Mouse (Mus musculus): ENCODE data around the gene App. TPM values are rescaled to one million over a fixed set of nuclear protein-coding genes. Genes with fewer than 3 reads are reported as not detected.

Gene App
- polyA plus RNA-seq, 1 experiment from 2014 or later, result 158 TPM

- no peak for ATAC-seq
- no peaks in the 10 kb centered on the region for H3K9me3 ChIP-seq (replicated peaks; ENCODE audit: control insufficient read depth, low read length)
These were observed 27.8 kb downstream of the App start for GRCm38 (mm10) chr16:85145771-85146178.

GRCm38 (mm10) chr16:85145369-85145768 is 28.2 kb downstream of the App start:
- DNase-seq (ENCODE audit: low spot score), result no peak
- H3K27ac ChIP-seq (ENCODE audit: low read depth, low read length), result no peak overlapping the region
- H3K9ac ChIP-seq (ENCODE audit: low read length), result no peak overlapping the region
- peaks cover 6% of the 10 kb centered on the region for H3K36me3 ChIP-seq (ENCODE audit: control insufficient read depth, insufficient read depth, low read length)
- WGBS, result 56% methylated on average over 11 of the region's 11 CpGs
- no peak for ATAC-seq
- peaks cover 5% of the 10 kb centered on the region for H3K4me1 ChIP-seq (ENCODE audit: control insufficient read depth, insufficient read depth, low read length)
- no peaks in the 10 kb centered on the region for H3K9me3 ChIP-seq (replicated peaks; ENCODE audit: control insufficient read depth, low read length)
- no peak overlapping the region for H3K4me2 ChIP-seq (ENCODE audit: low read length)
- H3K4me3 ChIP-seq (ENCODE audit: low read depth, low read length), result no peak overlapping the region
- H3K27me3 ChIP-seq (replicated peaks; ENCODE audit: control insufficient read depth, insufficient read depth, low read length), result no peaks in the 10 kb centered on the region

More at GRCm38 (mm10) chr16:85145771-85146178, 27.8 kb downstream of the App start:
- WGBS, result 64% methylated on average over 11 of the region's 11 CpGs
- Histone ChIP-seq H3K4me3 (ENCODE audit: low read depth, low read length) (no peak overlapping the region), H3K4me1 (ENCODE audit: control insufficient read depth, insufficient read depth, low read length) (peaks cover 5% of the 10 kb centered on the region), H3K9ac (ENCODE audit: low read length) (no peak overlapping the region), H3K27ac (ENCODE audit: low read depth, low read length) (no peak overlapping the region), H3K4me2 (ENCODE audit: low read length) (no peak overlapping the region), H3K36me3 (ENCODE audit: control insufficient read depth, insufficient read depth, low read length) (peaks cover 6% of the 10 kb centered on the region), H3K27me3 (replicated peaks; ENCODE audit: control insufficient read depth, insufficient read depth, low read length) (no peaks in the 10 kb centered on the region)
- DNase-seq (ENCODE audit: low spot score), result peak; percentile 8

- WGBS, result 92% methylated on average over 6 of the region's 6 CpGs
- no peak overlapping the region for H3K9ac ChIP-seq (ENCODE audit: low read length)
- H3K9me3 ChIP-seq (replicated peaks; ENCODE audit: control insufficient read depth, low read length), result no peaks in the 10 kb centered on the region
- ATAC-seq (no peak), DNase-seq (ENCODE audit: low spot score) (no peak)
- H3K36me3 ChIP-seq (ENCODE audit: control insufficient read depth, insufficient read depth, low read length), result peaks cover 6% of the 10 kb centered on the region
- H3K4me2 ChIP-seq (ENCODE audit: low read length), result no peak overlapping the region
- peaks cover 5% of the 10 kb centered on the region for H3K4me1 ChIP-seq (ENCODE audit: control insufficient read depth, insufficient read depth, low read length)
- H3K4me3 ChIP-seq (ENCODE audit: low read depth, low read length), result no peak overlapping the region
- H3K27me3 ChIP-seq (replicated peaks; ENCODE audit: control insufficient read depth, insufficient read depth, low read length), result no peaks in the 10 kb centered on the region
- H3K27ac ChIP-seq (ENCODE audit: low read depth, low read length), result no peak overlapping the region
These were observed 29.2 kb downstream of the App start for GRCm38 (mm10) chr16:85144401-85144800.

GRCm38 (mm10) chr16:85143863-85144262 is 29.7 kb downstream of the App start:
- WGBS, result 92% methylated on average over 3 of the region's 3 CpGs
- DNase-seq (ENCODE audit: low spot score), result no peak
- peaks cover 6% of the 10 kb centered on the region for H3K36me3 ChIP-seq (ENCODE audit: control insufficient read depth, insufficient read depth, low read length)
- H3K9ac ChIP-seq (ENCODE audit: low read length), result no peak overlapping the region
- no peak overlapping the region for H3K4me3 ChIP-seq (ENCODE audit: low read depth, low read length)
- H3K9me3 ChIP-seq (replicated peaks; ENCODE audit: control insufficient read depth, low read length), result no peaks in the 10 kb centered on the region
- no peak overlapping the region for H3K27ac ChIP-seq (ENCODE audit: low read depth, low read length)
- H3K27me3 ChIP-seq (replicated peaks; ENCODE audit: control insufficient read depth, insufficient read depth, low read length), result no peaks in the 10 kb centered on the region
- H3K4me2 ChIP-seq (ENCODE audit: low read length), result no peak overlapping the region
- H3K4me1 ChIP-seq (ENCODE audit: control insufficient read depth, insufficient read depth, low read length), result peaks cover 4% of the 10 kb centered on the region
- ATAC-seq, result no peak

GRCm38 (mm10) chr16:85143188-85143587 is 30.4 kb downstream of the App start:
- Histone ChIP-seq H3K9ac (ENCODE audit: low read length) (no peak overlapping the region), H3K4me2 (ENCODE audit: low read length) (no peak overlapping the region), H3K27me3 (replicated peaks; ENCODE audit: control insufficient read depth, insufficient read depth, low read length) (no peaks in the 10 kb centered on the region), H3K27ac (ENCODE audit: low read depth, low read length) (no peak overlapping the region), H3K4me3 (ENCODE audit: low read depth, low read length) (no peak overlapping the region), H3K9me3 (replicated peaks; ENCODE audit: control insufficient read depth, low read length) (no peaks in the 10 kb centered on the region), H3K4me1 (ENCODE audit: control insufficient read depth, insufficient read depth, low read length) (peaks cover 3% of the 10 kb centered on the region), H3K36me3 (ENCODE audit: control insufficient read depth, insufficient read depth, low read length) (no peaks in the 10 kb centered on the region)
- DNase-seq (ENCODE audit: low spot score), result peak; percentile 63
- WGBS, result 32% methylated on average over 3 of the region's 3 CpGs
- ATAC-seq, result peak; percentile 50; the same call in 1 of the 2 replicates

GRCm38 (mm10) chr16:85141404-85141803 is 32.2 kb downstream of the App start:
- WGBS, result 95% methylated on average over 4 of the region's 4 CpGs
- H3K9ac ChIP-seq (ENCODE audit: low read length), result no peak overlapping the region

GRCm38 (mm10) chr16:85139178-85139604 is 34.4 kb downstream of the App start:
- H3K4me2 ChIP-seq (ENCODE audit: low read length), result no peak overlapping the region
- H3K27ac ChIP-seq (ENCODE audit: low read depth, low read length), result no peak overlapping the region
- H3K4me1 ChIP-seq (ENCODE audit: control insufficient read depth, insufficient read depth, low read length), result peaks cover 6% of the 10 kb centered on the region

More at GRCm38 (mm10) chr16:85141404-85141803, 32.2 kb downstream of the App start:
- no peak for ATAC-seq
- H3K9me3 ChIP-seq (replicated peaks; ENCODE audit: control insufficient read depth, low read length), result no peaks in the 10 kb centered on the region
- H3K4me1 ChIP-seq (ENCODE audit: control insufficient read depth, insufficient read depth, low read length), result peaks cover 6% of the 10 kb centered on the region
- no peaks in the 10 kb centered on the region for H3K27me3 ChIP-seq (replicated peaks; ENCODE audit: control insufficient read depth, insufficient read depth, low read length)
- H3K36me3 ChIP-seq (ENCODE audit: control insufficient read depth, insufficient read depth, low read length), result no peaks in the 10 kb centered on the region
- no peak overlapping the region for H3K27ac ChIP-seq (ENCODE audit: low read depth, low read length)
- H3K4me3 ChIP-seq (ENCODE audit: low read depth, low read length), result no peak overlapping the region
- H3K4me2 ChIP-seq (ENCODE audit: low read length), result no peak overlapping the region
- DNase-seq (ENCODE audit: low spot score), result no peak

GRCm38 (mm10) chr16:85137348-85137747 is 36.2 kb downstream of the App start:
- 74% methylated on average over 11 of the region's 11 CpGs for WGBS
- Histone ChIP-seq H3K9ac (ENCODE audit: low read length) (no peak overlapping the region), H3K4me3 (ENCODE audit: low read depth, low read length) (no peak overlapping the region), H3K4me2 (ENCODE audit: low read length) (no peak overlapping the region), H3K9me3 (replicated peaks; ENCODE audit: control insufficient read depth, low read length) (no peaks in the 10 kb centered on the region), H3K27ac (ENCODE audit: low read depth, low read length) (no peak overlapping the region), H3K36me3 (ENCODE audit: control insufficient read depth, insufficient read depth, low read length) (no peaks in the 10 kb centered on the region), H3K4me1 (ENCODE audit: control insufficient read depth, insufficient read depth, low read length) (0 out of 2 replicates have a peak, but pooled peaks cover 3% of the 10 kb centered on the region), H3K27me3 (replicated peaks; ENCODE audit: control insufficient read depth, insufficient read depth, low read length) (no peaks in the 10 kb centered on the region)
- peak; percentile 16 for DNase-seq (ENCODE audit: low spot score)
- no peak for ATAC-seq

More at GRCm38 (mm10) chr16:85139178-85139604, 34.4 kb downstream of the App start:
- 36% methylated on average over 9 of the region's 9 CpGs for whole genome bisulfite sequencing
- H3K27me3 ChIP-seq (replicated peaks; ENCODE audit: control insufficient read depth, insufficient read depth, low read length), result no peaks in the 10 kb centered on the region
- H3K9ac ChIP-seq (ENCODE audit: low read length), result no peak overlapping the region
- ATAC-seq, result peak; percentile 67
- no peak overlapping the region for H3K4me3 ChIP-seq (ENCODE audit: low read depth, low read length)
- peak; percentile 47 for DNase-seq (ENCODE audit: low spot score)
- no peaks in the 10 kb centered on the region for H3K9me3 ChIP-seq (replicated peaks; ENCODE audit: control insufficient read depth, low read length)
- H3K36me3 ChIP-seq (ENCODE audit: control insufficient read depth, insufficient read depth, low read length), result no peaks in the 10 kb centered on the region

- 82% methylated on average over 4 of the region's 4 CpGs for WGBS
- DNase-seq (ENCODE audit: low spot score), result no peak
- H3K27me3 ChIP-seq (replicated peaks; ENCODE audit: control insufficient read depth, insufficient read depth, low read length), result no peaks in the 10 kb centered on the region
- H3K4me2 ChIP-seq (ENCODE audit: low read length), result no peak overlapping the region
- 0 out of 2 replicates have a peak, but pooled peaks cover 3% of the 10 kb centered on the region for H3K4me1 ChIP-seq (ENCODE audit: control insufficient read depth, insufficient read depth, low read length)
- H3K4me3 ChIP-seq (ENCODE audit: low read depth, low read length), result no peak overlapping the region
- no peaks in the 10 kb centered on the region for H3K9me3 ChIP-seq (replicated peaks; ENCODE audit: control insufficient read depth, low read length)
- no peaks in the 10 kb centered on the region for H3K36me3 ChIP-seq (ENCODE audit: control insufficient read depth, insufficient read depth, low read length)
- H3K27ac ChIP-seq (ENCODE audit: low read depth, low read length), result no peak overlapping the region
- no peak for ATAC-seq
- H3K9ac ChIP-seq (ENCODE audit: low read length), result no peak overlapping the region
These were observed 37.5 kb downstream of the App start for GRCm38 (mm10) chr16:85136046-85136445.
